19 mouse cellular contexts compared by ENCODE assay signal in the genomic region with DNA sequence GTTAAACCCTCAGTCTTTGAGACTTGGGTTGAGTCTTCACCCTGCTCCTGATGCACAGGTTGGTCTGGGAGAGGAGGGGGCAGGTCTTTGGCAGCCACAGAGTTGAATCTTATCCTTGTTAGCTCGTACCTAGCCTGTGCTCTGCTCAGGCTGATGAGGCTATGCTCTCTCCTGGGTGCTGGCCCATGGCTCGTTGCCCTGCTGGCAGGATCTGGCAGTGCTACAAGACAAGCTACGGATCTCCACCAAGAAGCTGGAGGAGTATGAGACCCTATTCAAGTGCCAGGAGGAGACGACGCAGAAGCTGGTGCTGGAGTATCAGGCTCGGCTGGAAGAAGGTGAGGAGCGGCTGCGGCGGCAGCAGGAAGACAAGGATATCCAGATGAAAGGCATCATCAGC.
DNase-seq lines count a peak whose midpoint lies in the region; ATAC-seq and TF ChIP-seq lines count a peak whose summit lies in the region.
"Had no signal": no experiment of that assay in that cellular context is flagged by ENCODE, and none has a peak within 500 bp of the region (broad histone marks: within the 10 kb centered on the region; RNA-seq: fewer than 3 reads in every experiment).

No protein-coding gene starts in this region.

- no peaks in the 10 kb centered on the region for H3K27me3 ChIP-seq in lung, embryonic 14.5 days (ENCODE audit: insufficient read depth, low read length)
- no peaks in the 10 kb centered on the region for H3K27me3 ChIP-seq in lung, postnatal 0 days (replicated peaks; ENCODE audit: insufficient read depth, low read length)
- H3K27me3 ChIP-seq: forebrain, embryonic 12.5 days; neural tube, embryonic 15.5 days had no signal

- no peak overlapping the region for H3K4me2 ChIP-seq in lung, embryonic 14.5 days
- no peak overlapping the region for H3K4me2 ChIP-seq in lung, postnatal 0 days (replicated peaks; ENCODE audit: low read depth, low read length)
- H3K4me2 ChIP-seq: forebrain, embryonic 12.5 days; midbrain, embryonic 11.5 days; neural tube, embryonic 15.5 days had no signal

- no peak for ATAC-seq in lung, embryonic 14.5 days (ENCODE audit: insufficient read depth)
- no peak for ATAC-seq in lung, postnatal 0 days
- ATAC-seq: intestine, embryonic 16.5 days had no signal

- intact Hi-C loops in gastrocnemius, adult 2 months (cut with DNase I): loop anchor here (5.0 kb wide), 2 partner anchors 181 to 184 kb away; no protein-coding TSS in a partner anchor

- H3K9me3 ChIP-seq in lung, embryonic 14.5 days (ENCODE audit: low read depth, low read length): no peaks in the 10 kb centered on the region
- H3K9me3 ChIP-seq in lung, postnatal 0 days (ENCODE audit: low read length): no peaks in the 10 kb centered on the region
- H3K9me3 ChIP-seq: forebrain, embryonic 12.5 days; hindbrain, embryonic 10.5 days; neural tube, embryonic 15.5 days had no signal

- H3K36me3 ChIP-seq in lung, embryonic 14.5 days (ENCODE audit: insufficient read depth): peaks cover 93% of the 10 kb centered on the region
- peaks cover 53% of the 10 kb centered on the region for H3K36me3 ChIP-seq in lung, postnatal 0 days (ENCODE audit: insufficient read depth, low read length)

- 86% methylated on average over 9 of the region's 9 CpGs for WGBS in lung, embryonic 14.5 days
- 85% methylated on average over 9 of the region's 9 CpGs for WGBS in lung, postnatal 0 days

- DNase-seq in gastrocnemius, adult 2 months: peak; percentile 55
- no peak for DNase-seq in gastrocnemius, postnatal 25 days
- DNase-seq in lung, embryonic 14.5 days: no peak
- no peak for DNase-seq in lung, postnatal 0 days (ENCODE audit: low spot score)
- peak; percentile 77 for DNase-seq in cerebellum, adult 9-10 months
- no peak for DNase-seq in heart, adult 18-20 months
- no peak for DNase-seq in spleen, adult 12 weeks (ENCODE audit: low spot score)
- no peak for DNase-seq in ovary, postnatal 14 days (ENCODE audit: low spot score)
- DNase-seq: lung, adult 2 months; retina, postnatal 1 day; right cerebral cortex, postnatal 4 days; thymus, postnatal 4 days had no signal

- H3K27ac ChIP-seq in gastrocnemius, adult 2 months: no peak overlapping the region
- no peak overlapping the region for H3K27ac ChIP-seq in lung, embryonic 14.5 days (ENCODE audit: low read depth)
- H3K27ac ChIP-seq in lung, postnatal 0 days (ENCODE audit: low read length): no peak overlapping the region
- H3K27ac ChIP-seq: forebrain, embryonic 12.5 days; hindbrain, embryonic 10.5 days; kidney, postnatal 0 days; macrophage; neural tube, embryonic 15.5 days had no signal

- H3K4me3 ChIP-seq in gastrocnemius, adult 2 months: no peak overlapping the region
- H3K4me3 ChIP-seq in lung, embryonic 14.5 days (ENCODE audit: low read depth, low read length): no peak overlapping the region
- H3K4me3 ChIP-seq in lung, postnatal 0 days (ENCODE audit: low read depth, low read length): no peak overlapping the region
- H3K4me3 ChIP-seq: forebrain, embryonic 12.5 days; hindbrain, embryonic 10.5 days; neural tube, embryonic 15.5 days had no signal

- TF ChIP-seq CTCF in gastrocnemius, adult 2 months (IDR thresholded peaks at IDR 0.05): no peak
- TF ChIP-seq CTCF in lung, embryonic 14.5 days (IDR thresholded peaks at IDR 0.05; ENCODE audit: low read depth): peak; percentile 26; the same call in 1 of the 2 replicates
- no peak for TF ChIP-seq CTCF in lung, postnatal 0 days (IDR thresholded peaks at IDR 0.05)

- TF ChIP-seq EP300 in lung, postnatal 0 days (IDR thresholded peaks at IDR 0.05): no peak

- no peak overlapping the region for H3K9ac ChIP-seq in lung, embryonic 14.5 days
- no peak overlapping the region for H3K9ac ChIP-seq in lung, postnatal 0 days (replicated peaks; ENCODE audit: low read depth)
- H3K9ac ChIP-seq: forebrain, embryonic 12.5 days; neural tube, embryonic 15.5 days had no signal

- H3K4me1 ChIP-seq in lung, embryonic 14.5 days (ENCODE audit: insufficient read depth): no peaks in the 10 kb centered on the region
- H3K4me1 ChIP-seq in lung, postnatal 0 days (ENCODE audit: insufficient read depth, low read depth, low read length): no peaks in the 10 kb centered on the region
- H3K4me1 ChIP-seq: forebrain, embryonic 12.5 days; neural tube, embryonic 15.5 days had no signal

Comparison
In these comparisons a context has a peak if more than half of its experiments do, and no peak if none do; other contexts are left out.
1. DNase-seq: peak in gastrocnemius, adult 2 months (single experiment) and cerebellum, adult 9-10 months (single experiment); none in gastrocnemius, postnatal 25 days (single experiment), lung, embryonic 14.5 days (single experiment), lung, postnatal 0 days (single experiment), heart, adult 18-20 months (0 of 2), spleen, adult 12 weeks (single experiment) and ovary, postnatal 14 days (single experiment).